Mouse (Mus musculus) forebrain, postnatal 0 days (tissue): ENCODE measurements around the gene Cd44. TPM values are rescaled to one million over a fixed set of nuclear protein-coding genes. Genes with fewer than 3 reads are reported as not detected.

ENCODE experiments used
- ATAC-seq: fragments of 200-750 bp; cut with Nextera tagmentation; 2 replicates; pipeline ENCODE4 v1.8.0; 2017; ENCODE audit warnings: mild to moderate bottlenecking, moderate library complexity
- DNase-seq: peaks from one replicate; pipeline ENCODE4 v3.0.0-alpha.2; 2015
- H3K27ac ChIP-seq: fragments of 300-500 bp; sonication (generic); 2 replicates; pipeline ENCODE4 v1.5.1; 2014; ENCODE audit warnings: low read depth, mild to moderate bottlenecking, antibody characterized with exemption, low read length, moderate library complexity, mixed read lengths
- H3K27me3 ChIP-seq: fragments of 300-500 bp; sonication (generic); 2 replicates; pipeline ENCODE4 v1.6.1; 2014; ENCODE audit warnings: mild to moderate bottlenecking, low read length, mixed read lengths; ENCODE audit not compliant: insufficient read depth
- H3K36me3 ChIP-seq: fragments of 300-500 bp; sonication (generic); 2 replicates; pipeline ENCODE4 v1.6.1; 2014; ENCODE audit warnings: mild to moderate bottlenecking, moderate library complexity; ENCODE audit not compliant: insufficient read depth
- H3K4me1 ChIP-seq: fragments of 300-500 bp; sonication (generic); 2 replicates; pipeline ENCODE4 v1.6.1; 2014; ENCODE audit warnings: antibody characterized with exemption; ENCODE audit not compliant: insufficient read depth
- H3K4me2 ChIP-seq: fragments of 300-500 bp; sonication (generic); 2 replicates; pipeline ENCODE4 v1.6.1; 2014; ENCODE audit warnings: low read depth, mild to moderate bottlenecking, moderate library complexity
- H3K4me3 ChIP-seq: fragments of 300-500 bp; sonication (generic); 2 replicates; pipeline ENCODE4 v1.5.1; 2014; ENCODE audit warnings: low read depth, low read length, mixed read lengths
- H3K9ac ChIP-seq: fragments of 300-500 bp; sonication (generic); 2 replicates; pipeline ENCODE4 v1.6.1; 2014; ENCODE audit warnings: mild to moderate bottlenecking
- H3K9me3 ChIP-seq: fragments of 300-500 bp; sonication (generic); 2 replicates; pipeline ENCODE4 v1.6.1; 2016; ENCODE audit warnings: low read length
- CTCF ChIP-seq: sonication (generic); IDR thresholded peaks from 2 replicates; pipeline ENCODE4 v1.5.1; 2016; ENCODE audit warnings: antibody characterized with exemption, control low read depth, low read depth
- WGBS: fragments of 180-500 bp; shearing (Covaris S2); extraction: QIAGEN DNeasy Blood & Tissue Kit; methylation state at CpG from one replicate; pipeline ENCODE4 v1.1.7; 2014; 5-methylcytosine and 5-hydroxymethylcytosine counted together
- polyA plus RNA-seq: library from polyadenylated mRNA; unstranded; fragments of >200 nt; fragmentation: Nextera tagmentation; extraction: Ambion mirVana; gene quantifications from 2 replicates; pipeline ENCODE4 v1.2.1, GENCODE M21; 2015
- total RNA-seq: library from RNA; depleted of rRNA; stranded (reverse); fragments of >200 nt; gene quantifications from 2 replicates; pipeline ENCODE4 v1.2.3, GENCODE M21; 2014

Gene Cd44
- total and polyA plus RNA-seq, 2 experiments from 2014 or later = 3.6 to 7.8 TPM

GRCm38 (mm10) chr2:102932667-102933066 lies 31.2 kb upstream of the Cd44 start:
- no peaks in the 10 kb centered on the region for H3K27me3 ChIP-seq
- ATAC-seq = no peak
- no peaks in the 10 kb centered on the region for H3K36me3 ChIP-seq
- H3K4me1 ChIP-seq = no peaks in the 10 kb centered on the region
- H3K4me3 ChIP-seq = no peak overlapping the region
- H3K27ac ChIP-seq = no peak overlapping the region
- no peaks in the 10 kb centered on the region for H3K9me3 ChIP-seq
- WGBS = 8% methylated on average over 1 of the region's 1 CpGs
- no peak for DNase-seq
- H3K9ac ChIP-seq = no peak overlapping the region
- no peak overlapping the region for H3K4me2 ChIP-seq
- no peak for TF ChIP-seq CTCF

GRCm38 (mm10) chr2:102928211-102928610 lies 26.7 kb upstream of the Cd44 start:
- no peak overlapping the region for H3K9ac ChIP-seq
- ATAC-seq = no peak
- H3K4me2 ChIP-seq = no peak overlapping the region
- no peaks in the 10 kb centered on the region for H3K4me1 ChIP-seq
- H3K4me3 ChIP-seq = no peak overlapping the region
- no peak for DNase-seq
- TF ChIP-seq CTCF = no peak
- no peaks in the 10 kb centered on the region for H3K36me3 ChIP-seq
- H3K27me3 ChIP-seq = no peaks in the 10 kb centered on the region
- no peak overlapping the region for H3K27ac ChIP-seq
- H3K9me3 ChIP-seq = no peaks in the 10 kb centered on the region

DNA sequence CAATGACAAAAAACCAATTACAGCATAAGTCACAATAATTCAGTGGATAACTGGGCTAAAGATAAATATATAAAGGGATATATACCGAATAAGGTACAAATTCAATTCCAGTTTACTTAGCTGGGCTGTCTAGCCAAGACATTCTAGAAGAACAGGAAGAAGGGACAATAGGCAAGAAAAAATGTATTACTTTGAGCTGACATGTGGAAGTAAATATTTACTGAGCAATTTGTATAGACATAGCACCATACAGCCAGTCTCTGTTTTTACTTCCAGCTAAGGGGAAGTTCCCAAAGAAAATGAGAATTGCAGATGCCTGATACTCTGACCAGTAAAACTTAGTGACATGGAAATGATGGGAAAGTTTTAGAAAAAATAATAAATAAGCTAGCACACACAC lies 23.0 kb upstream of the Cd44 start:
- no peak overlapping the region for H3K27ac ChIP-seq
- no peak overlapping the region for H3K4me3 ChIP-seq
- TF ChIP-seq CTCF = no peak
- no peaks in the 10 kb centered on the region for H3K36me3 ChIP-seq
- DNase-seq (no peak), ATAC-seq (no peak)
- no peaks in the 10 kb centered on the region for H3K9me3 ChIP-seq
- H3K27me3 ChIP-seq = no peaks in the 10 kb centered on the region
- 87% methylated on average over 1 of the region's 1 CpGs for WGBS
- H3K9ac ChIP-seq = no peak overlapping the region
- no peaks in the 10 kb centered on the region for H3K4me1 ChIP-seq
- no peak overlapping the region for H3K4me2 ChIP-seq

DNA sequence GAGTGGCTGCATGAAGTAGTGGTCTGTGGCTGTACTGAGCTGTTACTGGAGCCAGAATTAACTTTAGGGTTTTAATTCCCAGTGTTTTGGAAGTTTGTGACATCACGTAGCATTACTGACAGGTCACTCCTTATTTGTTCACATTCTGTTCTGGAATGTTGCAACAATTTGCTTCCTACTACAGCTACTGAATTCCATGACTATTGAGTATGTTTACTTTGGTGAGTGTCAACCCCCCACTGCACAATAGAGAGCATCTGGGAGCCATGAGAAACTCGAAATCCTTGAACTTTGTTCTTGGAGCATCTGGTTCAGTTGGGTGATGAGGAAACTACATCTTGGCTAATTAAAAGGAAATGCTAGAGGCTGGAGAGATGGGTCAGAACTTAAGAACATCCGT lies 22.2 kb upstream of the Cd44 start:
- Histone ChIP-seq H3K4me2 (no peak overlapping the region), H3K4me1 (no peaks in the 10 kb centered on the region), H3K36me3 (no peaks in the 10 kb centered on the region), H3K27me3 (no peaks in the 10 kb centered on the region), H3K4me3 (no peak overlapping the region), H3K27ac (no peak overlapping the region), H3K9ac (no peak overlapping the region), H3K9me3 (no peaks in the 10 kb centered on the region)
- no peak for TF ChIP-seq CTCF
- no peak for DNase-seq
- ATAC-seq = no peak
- 82% methylated on average over 3 of the region's 3 CpGs for WGBS

DNA sequence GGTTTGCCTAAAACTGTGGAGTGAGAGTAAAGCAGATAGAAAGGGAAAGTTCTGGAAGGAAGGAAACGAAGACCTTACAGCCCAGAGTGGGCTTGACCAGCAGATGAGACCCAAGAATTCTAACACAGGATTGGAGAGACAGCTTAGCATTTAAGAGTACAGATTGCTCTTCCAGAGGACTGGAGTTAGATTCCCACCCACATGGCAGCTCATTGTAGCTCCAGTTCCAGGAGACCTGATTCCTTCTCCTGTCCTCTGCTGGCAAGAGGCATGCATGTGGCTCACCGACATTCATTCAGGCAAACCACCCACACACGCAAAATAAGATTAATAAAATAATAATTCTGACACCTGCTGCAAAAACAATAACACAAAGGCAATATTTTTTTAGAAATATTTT lies 20.6 kb upstream of the Cd44 start:
- Histone ChIP-seq H3K9ac (no peak overlapping the region), H3K4me1 (no peaks in the 10 kb centered on the region), H3K4me3 (no peak overlapping the region), H3K27ac (no peak overlapping the region), H3K4me2 (no peak overlapping the region), H3K36me3 (no peaks in the 10 kb centered on the region), H3K9me3 (no peaks in the 10 kb centered on the region), H3K27me3 (no peaks in the 10 kb centered on the region)
- no peak for TF ChIP-seq CTCF
- WGBS = 88% methylated on average over 3 of the region's 3 CpGs
- DNase-seq (no peak), ATAC-seq (no peak)

- no peaks in the 10 kb centered on the region for H3K27me3 ChIP-seq
- 74% methylated on average over 1 of the region's 1 CpGs for WGBS
- no peak overlapping the region for H3K4me2 ChIP-seq
- ATAC-seq (no peak), DNase-seq (no peak)
- H3K4me1 ChIP-seq = no peaks in the 10 kb centered on the region
- H3K27ac ChIP-seq = no peak overlapping the region
- H3K9ac ChIP-seq = no peak overlapping the region
- H3K9me3 ChIP-seq = no peaks in the 10 kb centered on the region
- H3K36me3 ChIP-seq = no peaks in the 10 kb centered on the region
- no peak for TF ChIP-seq CTCF
- H3K4me3 ChIP-seq = no peak overlapping the region
Observed at GRCm38 (mm10) chr2:102918301-102918700, 16.8 kb upstream of the Cd44 start.

GRCm38 (mm10) chr2:102916596-102916995 lies 15.1 kb upstream of the Cd44 start:
- TF ChIP-seq CTCF = no peak
- ATAC-seq (peak; percentile 66; the same call in 1 of the 2 replicates), DNase-seq (peak; percentile 53)
- Histone ChIP-seq H3K9me3 (no peaks in the 10 kb centered on the region), H3K9ac (no peak overlapping the region), H3K4me1 (no peaks in the 10 kb centered on the region), H3K4me3 (no peak overlapping the region), H3K4me2 (no peak overlapping the region), H3K27ac (no peak overlapping the region), H3K27me3 (no peaks in the 10 kb centered on the region), H3K36me3 (no peaks in the 10 kb centered on the region)
- WGBS = 68% methylated on average over 3 of the region's 3 CpGs

DNA sequence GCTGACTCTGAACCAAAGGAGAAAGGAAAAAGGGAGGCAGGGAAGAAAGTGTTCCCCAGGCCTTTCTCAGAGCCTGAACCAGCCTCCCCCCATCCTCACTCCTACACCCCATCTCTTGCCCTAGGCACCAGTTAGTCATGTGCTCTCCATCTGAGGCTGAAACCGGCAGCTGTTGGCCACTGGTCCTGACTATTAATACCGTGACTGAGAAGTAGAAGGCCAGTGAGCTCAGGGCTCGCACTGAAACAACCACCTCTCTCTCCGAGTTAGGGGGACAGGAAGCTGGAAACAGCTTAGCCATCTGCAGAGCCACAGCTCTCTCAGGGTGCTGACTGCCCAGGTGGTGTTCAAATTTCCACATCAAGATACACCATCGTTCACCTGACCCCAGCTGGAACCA lies 13.2 kb upstream of the Cd44 start:
- no peak for TF ChIP-seq CTCF
- H3K4me2 ChIP-seq = no peak overlapping the region
- no peak overlapping the region for H3K27ac ChIP-seq
- no peaks in the 10 kb centered on the region for H3K27me3 ChIP-seq
- DNase-seq = no peak
- H3K9me3 ChIP-seq = no peaks in the 10 kb centered on the region
- H3K9ac ChIP-seq = no peak overlapping the region
- H3K4me3 ChIP-seq = no peak overlapping the region
- WGBS = 84% methylated on average over 5 of the region's 5 CpGs
- H3K4me1 ChIP-seq = no peaks in the 10 kb centered on the region
- ATAC-seq = no peak
- H3K36me3 ChIP-seq = no peaks in the 10 kb centered on the region
